Mouse (Mus musculus) lung, postnatal 0 days (tissue): ENCODE measurements around the gene Ube3b.

Source experiments
- CTCF ChIP-seq: IDR thresholded peaks from 2 replicates; pipeline ENCODE4 v1.5.1; 2016; ENCODE audit warnings: antibody characterized with exemption, mild to moderate bottlenecking
- EP300 ChIP-seq: IDR thresholded peaks from 2 replicates; pipeline ENCODE4 v1.6.1; 2016; ENCODE audit warnings: antibody characterized with exemption, mild to moderate bottlenecking, control low read depth

DNA sequence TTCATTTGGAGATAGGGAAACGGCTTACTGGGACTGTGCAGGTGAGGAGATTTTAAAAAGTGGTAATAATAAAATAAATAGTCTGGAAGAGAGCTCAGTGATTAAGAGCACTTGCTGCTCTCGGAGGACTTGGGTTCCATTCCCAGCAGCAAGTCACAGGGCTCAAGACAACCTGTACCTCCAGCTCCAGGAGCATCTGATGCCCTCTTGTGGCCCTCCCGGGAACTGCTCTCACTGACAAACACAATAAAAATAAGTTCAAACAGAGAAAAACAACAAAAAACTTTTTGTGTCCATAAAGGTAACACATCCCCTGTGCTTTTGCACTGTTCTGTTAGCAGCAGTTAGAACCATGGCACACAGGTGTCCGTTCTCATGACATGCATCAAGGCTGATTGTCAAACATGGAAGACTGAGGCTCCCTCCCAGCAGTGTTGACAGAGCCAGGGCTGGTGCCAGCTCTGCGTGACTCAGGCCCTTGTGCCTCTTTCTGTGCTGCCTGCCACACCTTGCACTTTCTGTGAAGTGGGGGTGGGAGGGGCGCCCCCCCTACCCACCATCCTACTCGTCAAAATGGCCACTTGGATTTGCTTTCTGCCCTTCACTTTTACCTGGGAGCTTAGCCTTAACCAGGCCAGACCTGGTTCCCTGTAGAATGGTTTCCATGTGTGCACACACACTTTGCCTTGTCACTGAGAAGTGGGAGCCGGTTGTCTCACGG, 2.9 kb downstream of the Ube3b start:
- TF ChIP-seq CTCF (peak; percentile 82), EP300 (0 out of 2 replicates have a peak, but pooled peaks have one; percentile 47)
